Mouse (Mus musculus): ENCODE results near the gene Mthfr. TPM values are rescaled to one million over a fixed set of nuclear protein-coding genes. Genes with fewer than 3 reads are reported as not detected.
A peak's percentile ranks its signal among the peaks of the same experiment; 100 is the strongest.

The Mthfr gene
- total RNA-seq (2014; rRNA removed) (27.0 and 34.5 TPM in 2 replicates), polyA plus RNA-seq (2015; fragmentation: Nextera tagmentation; extraction: Ambion mirVana) (3.6 and 7.9 TPM in 2 replicates)

- Histone ChIP-seq H3K4me3 (ENCODE audit: low read depth, low read length) (peak within 1 kb of the TSS; percentile 90), H3K4me2 (ENCODE audit: low read depth) (peak within 1 kb of the TSS; percentile 96), H3K36me3 (ENCODE audit: insufficient read depth) (0 out of 2 replicates have a peak, but pooled peaks cover 6% of the 10 kb centered on the region), H3K9me3 (ENCODE audit: low read length) (no peaks in the 10 kb centered on the region), H3K27me3 (ENCODE audit: insufficient read depth, low read length) (no peaks in the 10 kb centered on the region), H3K9ac (peak within 1 kb of the TSS; percentile 94), H3K27ac (ENCODE audit: low read depth, low read length) (peak within 1 kb of the TSS; percentile 92), H3K4me1 (ENCODE audit: insufficient read depth) (peaks cover 20% of the 10 kb centered on the region)
- ATAC-seq (peak; percentile 97), DNase-seq (peak; percentile 100)
- 2% methylated on average over 54 of the region's 54 CpGs for WGBS
- TF ChIP-seq CTCF (IDR thresholded peaks at IDR 0.05; ENCODE audit: low read depth), result no peak
These were observed at the start of gene Mthfr, which contains the start of gene Clcn6 for GRCm38 (mm10) chr4:148038600-148039253. Gene Mthfr, plus strand, starts transcription at chr4:148039077. Gene Clcn6, minus strand, starts transcription at chr4:148038821.

GRCm38 (mm10) chr4:147993571-147994095 lies 45.2 kb upstream of the Mthfr start:
- 67% methylated on average over 7 of the region's 7 CpGs for WGBS

GRCm38 (mm10) chr4:147995311-147995710 lies 43.6 kb upstream of the Mthfr start:
- Histone ChIP-seq H3K4me3 (ENCODE audit: low read depth, low read length) (no peak overlapping the region), H3K9me3 (ENCODE audit: low read length) (no peaks in the 10 kb centered on the region), H3K4me1 (ENCODE audit: insufficient read depth) (peaks cover 2% of the 10 kb centered on the region; the same call in 1 of the 2 replicates), H3K4me2 (ENCODE audit: low read depth) (no peak overlapping the region), H3K27ac (ENCODE audit: low read depth, low read length) (no peak overlapping the region), H3K36me3 (ENCODE audit: insufficient read depth) (no peaks in the 10 kb centered on the region), H3K9ac (no peak overlapping the region), H3K27me3 (ENCODE audit: insufficient read depth, low read length) (no peaks in the 10 kb centered on the region)
- WGBS, result 80% methylated on average over 3 of the region's 3 CpGs
- ATAC-seq (no peak), DNase-seq (no peak)
- no peak for TF ChIP-seq CTCF (IDR thresholded peaks at IDR 0.05; ENCODE audit: low read depth)

More at GRCm38 (mm10) chr4:147993571-147994095, 45.2 kb upstream of the Mthfr start:
- H3K4me2 ChIP-seq (ENCODE audit: low read depth), result no peak overlapping the region
- ATAC-seq (no peak), DNase-seq (no peak)
- H3K27ac ChIP-seq (ENCODE audit: low read depth, low read length), result no peak overlapping the region
- no peaks in the 10 kb centered on the region for H3K9me3 ChIP-seq (ENCODE audit: low read length)
- no peaks in the 10 kb centered on the region for H3K27me3 ChIP-seq (ENCODE audit: insufficient read depth, low read length)
- H3K4me1 ChIP-seq (ENCODE audit: insufficient read depth), result no peaks in the 10 kb centered on the region
- no peak overlapping the region for H3K9ac ChIP-seq
- H3K36me3 ChIP-seq (ENCODE audit: insufficient read depth), result no peaks in the 10 kb centered on the region
- TF ChIP-seq CTCF (IDR thresholded peaks at IDR 0.05; ENCODE audit: low read depth), result no peak
- no peak overlapping the region for H3K4me3 ChIP-seq (ENCODE audit: low read depth, low read length)

DNA sequence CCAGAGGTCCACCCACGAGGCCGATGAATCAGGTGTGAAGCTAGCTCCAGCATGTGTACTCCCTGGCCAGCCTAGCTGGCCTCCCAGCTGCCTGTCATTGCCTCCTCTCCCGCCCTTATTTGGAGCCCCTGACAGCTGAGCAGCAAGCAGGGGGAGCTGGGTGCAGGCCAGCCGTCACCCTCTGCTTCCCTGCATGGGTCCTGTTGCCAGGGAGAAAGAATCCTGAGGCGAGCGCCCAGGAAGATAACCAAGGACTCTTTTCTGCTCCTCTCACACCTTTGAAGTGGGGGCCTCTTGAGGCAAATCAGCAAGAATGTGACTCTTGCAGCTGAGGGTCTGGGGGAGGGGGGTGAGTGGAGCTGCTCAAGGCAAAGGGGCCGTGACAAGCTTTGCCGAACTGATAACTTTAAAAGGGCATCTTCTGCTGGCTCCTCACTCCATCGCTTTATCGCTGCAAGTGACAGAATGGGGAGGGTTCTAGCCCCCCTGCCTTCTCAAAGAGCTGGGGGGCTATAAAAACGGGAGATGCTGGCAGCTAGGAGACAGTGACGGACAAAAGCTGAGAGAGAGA lies 38.6 kb upstream of the Mthfr start, which contains the start of gene Nppa:
Nppa (plus strand) TSS at position 521 of the 571 bp plus-strand sequence.
- H3K4me1 ChIP-seq (ENCODE audit: insufficient read depth), result peaks cover 4% of the 10 kb centered on the region; the same call in 1 of the 2 replicates
- H3K9me3 ChIP-seq (ENCODE audit: low read length), result no peaks in the 10 kb centered on the region
- H3K9ac ChIP-seq, result peak within 1 kb of the TSS; percentile 14; the same call in 1 of the 2 replicates
- WGBS, result 47% methylated on average over 12 of the region's 12 CpGs
- peak; percentile 70 for ATAC-seq
- H3K27ac ChIP-seq (ENCODE audit: low read depth, low read length), result no peak within 1 kb of the TSS
- H3K4me3 ChIP-seq (ENCODE audit: low read depth, low read length), result no peak within 1 kb of the TSS
- no peaks in the 10 kb centered on the region for H3K27me3 ChIP-seq (ENCODE audit: insufficient read depth, low read length)
- H3K36me3 ChIP-seq (ENCODE audit: insufficient read depth), result peaks cover 25% of the 10 kb centered on the region
- TF ChIP-seq CTCF (IDR thresholded peaks at IDR 0.05; ENCODE audit: low read depth), result no peak
- peak; percentile 51 for DNase-seq
- no peak within 1 kb of the TSS for H3K4me2 ChIP-seq (ENCODE audit: low read depth)

GRCm38 (mm10) chr4:148001013-148001789 lies 37.7 kb upstream of the Mthfr start:
- Histone ChIP-seq H3K9ac (no peak overlapping the region), H3K4me3 (ENCODE audit: low read depth, low read length) (no peak overlapping the region), H3K27ac (ENCODE audit: low read depth, low read length) (no peak overlapping the region), H3K4me1 (ENCODE audit: insufficient read depth) (peaks cover 4% of the 10 kb centered on the region; the same call in 1 of the 2 replicates), H3K9me3 (ENCODE audit: low read length) (no peaks in the 10 kb centered on the region), H3K36me3 (ENCODE audit: insufficient read depth) (peaks cover 34% of the 10 kb centered on the region), H3K27me3 (ENCODE audit: insufficient read depth, low read length) (no peaks in the 10 kb centered on the region), H3K4me2 (ENCODE audit: low read depth) (no peak overlapping the region)
- whole genome bisulfite sequencing, result 73% methylated on average over 17 of the region's 17 CpGs
- ATAC-seq (peak; percentile 10; the same call in 1 of the 2 replicates), DNase-seq (no peak)
- TF ChIP-seq CTCF (IDR thresholded peaks at IDR 0.05; ENCODE audit: low read depth), result no peak

GRCm38 (mm10) chr4:148001866-148002265 lies 37.0 kb upstream of the Mthfr start:
- H3K9me3 ChIP-seq (ENCODE audit: low read length), result no peaks in the 10 kb centered on the region
- H3K4me3 ChIP-seq (ENCODE audit: low read depth, low read length), result no peak overlapping the region
- TF ChIP-seq CTCF (IDR thresholded peaks at IDR 0.05; ENCODE audit: low read depth), result no peak
- no peaks in the 10 kb centered on the region for H3K27me3 ChIP-seq (ENCODE audit: insufficient read depth, low read length)
- WGBS, result 45% methylated on average over 8 of the region's 8 CpGs
- H3K4me2 ChIP-seq (ENCODE audit: low read depth), result no peak overlapping the region
- DNase-seq (no peak), ATAC-seq (no peak)
- H3K27ac ChIP-seq (ENCODE audit: low read depth, low read length), result no peak overlapping the region
- peaks cover 4% of the 10 kb centered on the region; the same call in 1 of the 2 replicates for H3K4me1 ChIP-seq (ENCODE audit: insufficient read depth)
- no peak overlapping the region for H3K9ac ChIP-seq
- peaks cover 40% of the 10 kb centered on the region for H3K36me3 ChIP-seq (ENCODE audit: insufficient read depth)

All from forebrain, postnatal 0 days (tissue).